11 mouse cellular contexts compared by ENCODE assay signal in genomic region chr6:54939631-54940030, GRCm38 (mm10). TPM values are rescaled to one million over a fixed set of nuclear protein-coding genes. Genes with fewer than 3 reads are reported as not detected.
DNase-seq lines count a peak whose midpoint lies in the region; ATAC-seq lines count a peak whose summit lies in the region.
"Had no signal": no experiment of that assay in that cellular context is flagged by ENCODE, and none has a peak within 500 bp of the region (broad histone marks: within the 10 kb centered on the region; RNA-seq: fewer than 3 reads in every experiment).

No protein-coding gene starts in this region.

- H3K4me1 ChIP-seq in heart, embryonic 11.5 days (ENCODE audit: control insufficient read depth, insufficient read depth, low read length) = peaks cover 8% of the 10 kb centered on the region; the same call in 1 of the 2 replicates

- no peak; the same call in 1 of the 2 replicates for ATAC-seq in heart, embryonic 11.5 days (replicated peaks; ENCODE audit: insufficient number of reproducible peaks, low FRiP score, low TSS enrichment)
- ATAC-seq: CD4-positive, CD25-positive, alpha-beta regulatory T cell, adult 4 months; forebrain, embryonic 13.5 days had no signal

- H3K9me3 ChIP-seq in heart, embryonic 11.5 days (replicated peaks; ENCODE audit: control insufficient read depth, low read length) = no peaks in the 10 kb centered on the region
- H3K9me3 ChIP-seq: forebrain, embryonic 13.5 days; midbrain, embryonic 12.5 days had no signal

- intact Hi-C loops in heart, postnatal 14 days (cut with DNase I) = no loop called here

- WGBS in heart, embryonic 11.5 days (ENCODE audit: insufficient replicate concordance) = 56% methylated on average over 4 of the region's 4 CpGs

- peak; percentile 85 to 92 for DNase-seq in heart, adult 18-20 months
- peak; percentile 44 for DNase-seq in adrenal gland, postnatal 14 days
- peak; percentile 52 to 56 for DNase-seq in heart, postnatal 14 days
- peak; percentile 63 for DNase-seq in lung, postnatal 14 days
- DNase-seq in layer of hippocampus, postnatal 10 days (ENCODE audit: low spot score in 2 of 2) = no peak
- no peak for DNase-seq in c-Kit-positive CD71-positive TER-119-positive erythroid progenitor cells, embryonic 14.5 days (ENCODE audit: low spot score)
- DNase-seq in retina, embryonic 14.5 days (ENCODE audit: low spot score) = no peak

- H3K27me3 ChIP-seq in heart, embryonic 11.5 days (ENCODE audit: control insufficient read depth, insufficient read depth, low read length) = peaks cover 26% of the 10 kb centered on the region

- H3K4me3 ChIP-seq in heart, embryonic 11.5 days (ENCODE audit: low read depth, low read length) = no peak overlapping the region
- H3K4me3 ChIP-seq: forebrain, embryonic 13.5 days; midbrain, embryonic 12.5 days had no signal

- H3K27ac ChIP-seq in heart, embryonic 11.5 days (ENCODE audit: low read depth, low read length) = no peak overlapping the region
- H3K27ac ChIP-seq: forebrain, embryonic 13.5 days; midbrain, embryonic 12.5 days had no signal

- no peak overlapping the region for H3K4me2 ChIP-seq in heart, embryonic 11.5 days
- H3K4me2 ChIP-seq: forebrain, embryonic 13.5 days; midbrain, embryonic 12.5 days had no signal

- no peak overlapping the region for H3K9ac ChIP-seq in heart, embryonic 11.5 days (ENCODE audit: low read depth, low read length)
- H3K9ac ChIP-seq: forebrain, embryonic 13.5 days; midbrain, embryonic 12.5 days had no signal

- H3K36me3 ChIP-seq in heart, embryonic 11.5 days (ENCODE audit: control insufficient read depth, insufficient read depth, low read length) = no peaks in the 10 kb centered on the region
- H3K36me3 ChIP-seq: midbrain, embryonic 12.5 days had no signal

RNA-seq across cellular contexts. Expression of gene Nod1, which starts 32.8 kb away (rescaled TPM):
- total RNA-seq in heart, adult 18-20 months (2021) = 10 to 100 TPM; 17.0 to 19.2 TPM
- polyA plus RNA-seq in heart, embryonic 11.5 days (2014; fragmentation: Nextera tagmentation; extraction: Ambion mirVana) = 2.3 and 3.2 TPM in 2 replicates
- 9.2 and 12.8 TPM in 2 replicates for total RNA-seq in adrenal gland, postnatal 14 days (2021)
- 10 to 100 TPM; 17.5 to 20.6 TPM for total RNA-seq in heart, postnatal 14 days (2021)
- total RNA-seq in layer of hippocampus, postnatal 10 days (2021) = 1 to 10 TPM; 3.1 to 4.1 TPM

RNA-seq across cellular contexts. Expression of gene Ggct, which starts 53.1 kb away (rescaled TPM):
- total RNA-seq in heart, adult 18-20 months (2021) = 10 to 100 TPM; 21.5 to 28.2 TPM
- polyA plus RNA-seq in heart, embryonic 11.5 days (2014; fragmentation: Nextera tagmentation; extraction: Ambion mirVana) = 6.0 and 6.3 TPM in 2 replicates
- 5.3 and 7.8 TPM in 2 replicates for total RNA-seq in adrenal gland, postnatal 14 days (2021)
- 10 to 100 TPM; 15.0 to 17.8 TPM for total RNA-seq in heart, postnatal 14 days (2021)
- total RNA-seq in layer of hippocampus, postnatal 10 days (2021) = 10 to 100 TPM; 37.8 to 39.9 TPM

Comparison
In these comparisons a context has a peak if more than half of its experiments do, and no peak if none do; other contexts are left out.
1. DNase-seq: peak in heart, adult 18-20 months (2 of 2), adrenal gland, postnatal 14 days (single experiment), heart, postnatal 14 days (2 of 2) and lung, postnatal 14 days (single experiment); none in layer of hippocampus, postnatal 10 days (0 of 2), c-Kit-positive CD71-positive TER-119-positive erythroid progenitor cells, embryonic 14.5 days (single experiment) and retina, embryonic 14.5 days (single experiment).